Mouse (Mus musculus): ENCODE results near the gene Ncbp2. TPM values are rescaled to one million over a fixed set of nuclear protein-coding genes. Genes with fewer than 3 reads are reported as not detected.
A peak's percentile ranks its signal among the peaks of the same experiment; 100 is the strongest.

The Ncbp2 gene
- polyA plus RNA-seq (2015; fragmentation: Nextera tagmentation; extraction: Ambion mirVana) = 91.7 and 95.0 TPM in 2 replicates

- H3K9me3 ChIP-seq (ENCODE audit: control insufficient read depth, low read length) = no peaks in the 10 kb centered on the region
- peak; percentile 92 for ATAC-seq
- under 1% methylated on average over 55 of the region's 55 CpGs for WGBS
- peak within 1 kb of the TSS; percentile 92 for H3K27ac ChIP-seq (ENCODE audit: low read depth, low read length)
- peak within 1 kb of the TSS; percentile 81 for H3K4me3 ChIP-seq (ENCODE audit: low read length)
- H3K36me3 ChIP-seq (ENCODE audit: control insufficient read depth, insufficient read depth, low read length) = peaks cover 2% of the 10 kb centered on the region; the same call in 1 of the 2 replicates
- peaks cover 43% of the 10 kb centered on the region for H3K4me1 ChIP-seq (ENCODE audit: control insufficient read depth, insufficient read depth, low read depth, low read length)
- peak within 1 kb of the TSS; percentile 95 for H3K4me2 ChIP-seq (ENCODE audit: low read length)
- H3K9ac ChIP-seq (ENCODE audit: low read depth, low read length) = peak within 1 kb of the TSS; percentile 89
- no peaks in the 10 kb centered on the region for H3K27me3 ChIP-seq (replicated peaks; ENCODE audit: control insufficient read depth, insufficient read depth, low read length)
Observed at GRCm38 (mm10) chr16:31948345-31948774, at the start of gene Ncbp2, which contains the start of gene 0610012G03Rik. Gene Ncbp2, plus strand, starts transcription at chr16:31948513. Gene 0610012G03Rik, minus strand, starts transcription at chr16:31948494.

- no peak overlapping the region for H3K4me3 ChIP-seq (ENCODE audit: low read length)
- WGBS = 58% methylated on average over 18 of the region's 18 CpGs
- ATAC-seq = peak; percentile 84
Observed at GRCm38 (mm10) chr16:31898546-31899326, 49.6 kb upstream of the Ncbp2 start.

GRCm38 (mm10) chr16:31901886-31902285, 46.4 kb upstream of the Ncbp2 start:
- Histone ChIP-seq H3K27ac (ENCODE audit: low read depth, low read length) (no peak overlapping the region), H3K4me1 (ENCODE audit: control insufficient read depth, insufficient read depth, low read depth, low read length) (peaks cover 30% of the 10 kb centered on the region), H3K4me2 (ENCODE audit: low read length) (no peak overlapping the region), H3K4me3 (ENCODE audit: low read length) (no peak overlapping the region), H3K27me3 (replicated peaks; ENCODE audit: control insufficient read depth, insufficient read depth, low read length) (no peaks in the 10 kb centered on the region), H3K36me3 (ENCODE audit: control insufficient read depth, insufficient read depth, low read length) (no peaks in the 10 kb centered on the region), H3K9ac (ENCODE audit: low read depth, low read length) (no peak overlapping the region), H3K9me3 (ENCODE audit: control insufficient read depth, low read length) (peaks cover 4% of the 10 kb centered on the region)
- ATAC-seq = no peak
- WGBS = 83% methylated on average over 1 of the region's 1 CpGs

More at GRCm38 (mm10) chr16:31898546-31899326, 49.6 kb upstream of the Ncbp2 start:
- Histone ChIP-seq H3K4me1 (ENCODE audit: control insufficient read depth, insufficient read depth, low read depth, low read length) (peaks cover 26% of the 10 kb centered on the region), H3K27me3 (replicated peaks; ENCODE audit: control insufficient read depth, insufficient read depth, low read length) (no peaks in the 10 kb centered on the region), H3K4me2 (ENCODE audit: low read length) (peak overlapping the region; percentile 15; the same call in 1 of the 2 replicates), H3K9ac (ENCODE audit: low read depth, low read length) (no peak overlapping the region), H3K9me3 (ENCODE audit: control insufficient read depth, low read length) (peaks cover 4% of the 10 kb centered on the region), H3K27ac (ENCODE audit: low read depth, low read length) (peak overlapping the region; percentile 74), H3K36me3 (ENCODE audit: control insufficient read depth, insufficient read depth, low read length) (no peaks in the 10 kb centered on the region)

- no peak overlapping the region for H3K27ac ChIP-seq (ENCODE audit: low read depth, low read length)
- H3K9ac ChIP-seq (ENCODE audit: low read depth, low read length) = no peak overlapping the region
- H3K9me3 ChIP-seq (ENCODE audit: control insufficient read depth, low read length) = peaks cover 4% of the 10 kb centered on the region
- no peak for ATAC-seq
- no peaks in the 10 kb centered on the region for H3K36me3 ChIP-seq (ENCODE audit: control insufficient read depth, insufficient read depth, low read length)
- 93% methylated on average over 8 of the region's 8 CpGs for WGBS
- H3K27me3 ChIP-seq (replicated peaks; ENCODE audit: control insufficient read depth, insufficient read depth, low read length) = no peaks in the 10 kb centered on the region
- H3K4me3 ChIP-seq (ENCODE audit: low read length) = no peak overlapping the region
- peaks cover 18% of the 10 kb centered on the region for H3K4me1 ChIP-seq (ENCODE audit: control insufficient read depth, insufficient read depth, low read depth, low read length)
- no peak overlapping the region for H3K4me2 ChIP-seq (ENCODE audit: low read length)
Observed at GRCm38 (mm10) chr16:31903239-31903638, 45.1 kb upstream of the Ncbp2 start.

GRCm38 (mm10) chr16:31905331-31905730, 43.0 kb upstream of the Ncbp2 start:
- Histone ChIP-seq H3K4me2 (ENCODE audit: low read length) (no peak overlapping the region), H3K9ac (ENCODE audit: low read depth, low read length) (no peak overlapping the region), H3K27me3 (replicated peaks; ENCODE audit: control insufficient read depth, insufficient read depth, low read length) (no peaks in the 10 kb centered on the region), H3K36me3 (ENCODE audit: control insufficient read depth, insufficient read depth, low read length) (no peaks in the 10 kb centered on the region), H3K27ac (ENCODE audit: low read depth, low read length) (no peak overlapping the region), H3K4me3 (ENCODE audit: low read length) (no peak overlapping the region), H3K4me1 (ENCODE audit: control insufficient read depth, insufficient read depth, low read depth, low read length) (peaks cover 10% of the 10 kb centered on the region), H3K9me3 (ENCODE audit: control insufficient read depth, low read length) (peaks cover under 1% of the 10 kb centered on the region; the same call in 1 of the 2 replicates)
- ATAC-seq = no peak
- 75% methylated on average over 4 of the region's 4 CpGs for whole genome bisulfite sequencing

- Histone ChIP-seq H3K27ac (ENCODE audit: low read depth, low read length) (peak overlapping the region; percentile 41; the same call in 1 of the 2 replicates), H3K4me2 (ENCODE audit: low read length) (peak overlapping the region; percentile 49), H3K27me3 (replicated peaks; ENCODE audit: control insufficient read depth, insufficient read depth, low read length) (no peaks in the 10 kb centered on the region), H3K9me3 (ENCODE audit: control insufficient read depth, low read length) (no peaks in the 10 kb centered on the region), H3K4me1 (ENCODE audit: control insufficient read depth, insufficient read depth, low read depth, low read length) (peaks cover 10% of the 10 kb centered on the region), H3K4me3 (ENCODE audit: low read length) (no peak overlapping the region; the same call in 1 of the 2 replicates), H3K36me3 (ENCODE audit: control insufficient read depth, insufficient read depth, low read length) (no peaks in the 10 kb centered on the region), H3K9ac (ENCODE audit: low read depth, low read length) (peak overlapping the region; percentile 48)
- ATAC-seq = peak; percentile 44
- 34% methylated on average over 20 of the region's 20 CpGs for WGBS
Observed at GRCm38 (mm10) chr16:31905891-31906825, 42.2 kb upstream of the Ncbp2 start.

- H3K27me3 ChIP-seq (replicated peaks; ENCODE audit: control insufficient read depth, insufficient read depth, low read length) = no peaks in the 10 kb centered on the region
- H3K27ac ChIP-seq (ENCODE audit: low read depth, low read length) = peak overlapping the region; percentile 41; the same call in 1 of the 2 replicates
- H3K4me3 ChIP-seq (ENCODE audit: low read length) = no peak overlapping the region; the same call in 1 of the 2 replicates
- H3K9ac ChIP-seq (ENCODE audit: low read depth, low read length) = peak overlapping the region; percentile 48
- peak overlapping the region; percentile 49 for H3K4me2 ChIP-seq (ENCODE audit: low read length)
- no peak for ATAC-seq
- no peaks in the 10 kb centered on the region for H3K9me3 ChIP-seq (ENCODE audit: control insufficient read depth, low read length)
- 11% methylated on average over 9 of the region's 9 CpGs for WGBS
- no peaks in the 10 kb centered on the region for H3K36me3 ChIP-seq (ENCODE audit: control insufficient read depth, insufficient read depth, low read length)
- peaks cover 10% of the 10 kb centered on the region for H3K4me1 ChIP-seq (ENCODE audit: control insufficient read depth, insufficient read depth, low read depth, low read length)
Observed at GRCm38 (mm10) chr16:31906896-31907295, 41.4 kb upstream of the Ncbp2 start.

- Histone ChIP-seq H3K9ac (ENCODE audit: low read depth, low read length) (no peak overlapping the region), H3K9me3 (ENCODE audit: control insufficient read depth, low read length) (no peaks in the 10 kb centered on the region), H3K36me3 (ENCODE audit: control insufficient read depth, insufficient read depth, low read length) (no peaks in the 10 kb centered on the region), H3K4me1 (ENCODE audit: control insufficient read depth, insufficient read depth, low read depth, low read length) (peaks cover 10% of the 10 kb centered on the region), H3K4me3 (ENCODE audit: low read length) (no peak overlapping the region), H3K27ac (ENCODE audit: low read depth, low read length) (no peak overlapping the region), H3K27me3 (replicated peaks; ENCODE audit: control insufficient read depth, insufficient read depth, low read length) (no peaks in the 10 kb centered on the region), H3K4me2 (ENCODE audit: low read length) (no peak overlapping the region)
- no peak for ATAC-seq
- WGBS = 64% methylated on average over 11 of the region's 11 CpGs
Observed at GRCm38 (mm10) chr16:31908959-31909358, 39.4 kb upstream of the Ncbp2 start.
